Mouse (Mus musculus) bone marrow macrophage, adult 2 months (primary cell): Measurements from ENCODE around the gene Olfr1087.
"Not testable (repeated sequence)": the region's sequence is repeated elsewhere in the genome, so short reads cannot be mapped to it uniquely, and the experiment has no call there.

Experiments
- CTCF ChIP-seq: IDR thresholded peaks from 2 replicates; pipeline ENCODE4 v1.5.1; 2012; ENCODE audit warnings: low read depth, mild to moderate bottlenecking, low read length, moderate library complexity
- POLR2A ChIP-seq: IDR thresholded peaks from 2 replicates; pipeline ENCODE4 v1.6.1; 2012; ENCODE audit warnings: mild to moderate bottlenecking, low read depth, low read length, borderline replicate concordance

- not testable (repeated sequence) for TF ChIP-seq CTCF, POLR2A
These were observed 58.6 kb downstream of the Olfr1087 start, which contains the start of gene Olfr1084 for GRCm38 (mm10) chr2:86639625-86640024.
